Mouse (Mus musculus) cerebellum, adult 11 months (tissue): ENCODE data around the gene Gm8653.
"Not testable (repeated sequence)": the region's sequence is repeated elsewhere in the genome, so short reads cannot be mapped to it uniquely, and the experiment has no call there.

ENCODE experiments used
- DNase-seq: peaks from one replicate; pipeline ENCODE4 v3.0.0; 2022

Gene Gm8653

DNA sequence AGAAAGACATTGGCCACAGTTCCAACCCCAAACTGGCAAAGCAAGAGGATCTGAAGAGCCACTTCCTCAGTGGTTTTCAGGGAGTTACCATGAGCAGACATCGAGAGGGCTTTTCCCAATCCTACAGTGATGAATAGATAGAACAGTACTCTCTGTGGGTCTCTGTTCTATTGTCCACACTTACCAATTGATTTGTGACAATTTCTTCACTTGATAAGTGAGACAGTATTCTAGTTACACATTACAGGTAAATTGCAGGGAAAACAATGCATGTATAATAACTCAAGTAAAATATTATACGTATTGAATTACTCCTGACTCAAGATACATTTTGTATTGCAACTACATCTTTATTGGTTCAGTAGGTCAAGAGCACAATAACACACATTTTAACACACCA is at the start of gene Gm8653:
Gene Gm8653 (minus strand): TSS at position 101 of the 400 bp plus-strand sequence.
- not testable (repeated sequence) for DNase-seq

DNA sequence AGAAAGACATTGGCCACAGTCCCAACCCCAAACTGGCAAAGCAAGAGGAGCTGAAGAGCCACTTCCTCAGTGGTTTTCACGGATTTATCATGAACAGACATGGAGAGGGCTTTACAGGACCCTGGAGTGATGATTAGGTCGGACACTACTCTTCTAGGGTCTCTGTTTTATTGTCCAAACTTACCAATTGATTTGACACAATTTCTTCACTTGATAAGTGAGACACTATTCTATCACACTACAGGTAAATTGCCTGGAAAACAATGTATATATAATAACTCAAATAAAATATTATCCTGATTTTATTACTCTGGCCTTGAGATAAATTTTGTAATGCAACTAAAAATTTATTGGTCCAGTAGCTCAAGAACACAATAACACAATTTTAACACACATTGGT is 28.3 kb upstream of the Gm8653 start, which contains the start of gene Gm8453:
Gene Gm8453 (minus strand): TSS at position 101 of the 400 bp plus-strand sequence.
- DNase-seq = not testable (repeated sequence)

DNA sequence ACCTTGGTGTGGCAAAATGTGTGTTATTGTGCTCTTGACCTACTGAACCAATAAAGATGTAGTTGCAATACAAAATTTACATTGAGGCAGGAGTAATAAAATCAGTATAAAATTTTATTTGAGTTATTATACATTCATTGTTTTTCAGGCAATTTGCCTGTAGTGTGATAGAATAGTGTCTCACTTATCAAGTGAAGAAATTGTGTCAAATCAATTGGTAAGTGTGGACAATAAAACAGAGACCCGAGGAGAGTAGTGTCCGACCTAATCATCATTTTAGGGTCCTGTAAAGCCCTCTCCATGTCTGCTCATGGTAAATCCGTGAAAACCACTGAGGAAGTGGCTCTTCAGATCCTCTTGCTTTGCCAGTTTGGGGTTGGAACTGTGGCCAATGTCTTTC is 12.0 kb downstream of the Gm8653 start, which contains the start of gene Vmn1r143:
Gene Vmn1r143 (plus strand): TSS at position 301 of the 400 bp plus-strand sequence.
- DNase-seq = not testable (repeated sequence)

DNA sequence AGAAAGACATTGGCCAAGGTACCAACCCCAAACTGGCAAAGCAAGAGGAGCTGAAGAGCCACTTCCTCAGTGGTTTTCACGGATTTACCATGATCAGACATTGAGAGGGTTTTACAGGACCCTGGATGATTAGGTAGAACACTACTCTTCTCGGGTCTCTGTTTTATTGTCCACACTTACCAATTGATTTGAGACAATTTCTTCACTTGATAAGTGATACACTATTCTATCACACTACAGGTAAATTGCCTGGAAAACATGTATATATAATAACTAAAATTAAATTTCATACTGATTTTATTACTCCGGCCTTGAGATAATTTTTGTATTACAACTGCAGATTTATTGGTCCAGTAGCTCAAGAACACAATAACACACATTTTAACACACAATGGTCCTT is 37.1 kb downstream of the Gm8653 start, which contains the start of gene Vmn1r142:
Gene Vmn1r142 (minus strand): TSS at position 101 of the 400 bp plus-strand sequence.
- DNase-seq = not testable (repeated sequence)
